Mouse (Mus musculus): ENCODE data around the gene Gdf7. TPM values are rescaled to one million over a fixed set of nuclear protein-coding genes. Genes with fewer than 3 reads are reported as not detected.

The Gdf7 gene
- polyA plus RNA-seq (2012; rRNA removed; ENCODE audit: low replicate concordance), result 72.7 TPM in 1 of 2 replicates, not detected in the other

GRCm38 (mm10) chr12:8301841-8302431, at the start of gene Gdf7:
Gdf7 (minus strand) TSS chr12:8301954.

GRCm38 (mm10) chr12:8313270-8313771, 11.6 kb upstream of the Gdf7 start, which contains the start of gene Hs1bp3:
Hs1bp3 (plus strand) TSS chr12:8313432.

Other genes with a start within 250 kb of the Gdf7 start
- gene Ldah, start 93.8 kb downstream of the Gdf7 start, polyA plus RNA-seq (2012; rRNA removed; ENCODE audit: low replicate concordance), result 85.6 and 97.7 TPM in 2 replicates
- gene Hs1bp3, start 11.5 kb upstream of the Gdf7 start, polyA plus RNA-seq (2012; rRNA removed; ENCODE audit: low replicate concordance), result 29.8 and 37.7 TPM in 2 replicates
- 431 and 439 TPM in 2 replicates for gene Rhob, start 198.1 kb upstream of the Gdf7 start, polyA plus RNA-seq (2012; rRNA removed; ENCODE audit: low replicate concordance)

All from subcutaneous adipose tissue, adult 2 months (tissue).